Mouse (Mus musculus): ENCODE data around the gene Cd52. TPM values are rescaled to one million over a fixed set of nuclear protein-coding genes. Genes with fewer than 3 reads are reported as not detected.
A peak's percentile ranks its signal among the peaks of the same experiment; 100 is the strongest.

Gene Cd52
- total and polyA plus RNA-seq, 2 experiments from 2014 or later = 9.3 TPM; not detected in 1

GRCm38 (mm10) chr4:134090521-134091224 lies 4.2 kb downstream of the Cd52 start:
- Histone ChIP-seq H3K36me3 (replicated peaks; ENCODE audit: control insufficient read depth, insufficient read depth, low read length) (no peaks in the 10 kb centered on the region), H3K4me1 (ENCODE audit: control insufficient read depth, insufficient read depth) (no peaks in the 10 kb centered on the region), H3K4me2 (ENCODE audit: low read depth, low read length) (no peak overlapping the region), H3K9ac (replicated peaks; ENCODE audit: low read depth, low read length) (no peak overlapping the region), H3K4me3 (ENCODE audit: low read depth, low read length) (no peak overlapping the region), H3K27me3 (ENCODE audit: control insufficient read depth, insufficient read depth, low read length) (no peaks in the 10 kb centered on the region), H3K27ac (ENCODE audit: low read depth) (no peak overlapping the region), H3K9me3 (replicated peaks; ENCODE audit: control insufficient read depth, low read length) (no peaks in the 10 kb centered on the region)
- 55% methylated on average over 16 of the region's 16 CpGs for whole genome bisulfite sequencing
- DNase-seq (ENCODE audit: low spot score) (no peak), ATAC-seq (ENCODE audit: insufficient read depth, low read depth) (no peak)
- TF ChIP-seq EP300 (IDR thresholded peaks at IDR 0.05; ENCODE audit: low read depth) = no peak
- no peak for TF ChIP-seq CTCF (IDR thresholded peaks at IDR 0.05; ENCODE audit: low read depth)

DNA sequence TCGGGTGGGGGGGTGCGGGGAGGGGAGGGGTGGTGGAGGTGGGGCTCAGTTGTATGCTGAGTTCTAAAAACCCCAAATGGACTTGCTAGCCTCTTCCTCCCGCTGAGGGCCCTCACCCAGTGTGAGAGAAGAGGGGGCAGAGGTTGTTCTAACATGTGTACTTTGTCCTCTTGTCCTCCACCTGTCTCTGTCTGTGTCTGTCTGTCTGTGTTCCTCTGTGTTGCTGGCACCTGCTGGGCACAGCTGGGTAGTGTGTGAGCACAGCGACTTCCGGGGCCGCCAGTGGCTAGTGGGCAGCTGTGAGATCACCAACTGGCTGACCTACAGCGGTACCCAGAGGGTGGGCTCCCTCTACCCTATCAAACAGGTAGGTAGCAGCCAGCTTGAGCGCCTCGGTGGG lies 5.9 kb downstream of the Cd52 start:
- no peak overlapping the region for H3K27ac ChIP-seq (ENCODE audit: low read depth)

GRCm38 (mm10) chr4:134087412-134087811 lies 7.5 kb downstream of the Cd52 start:
- 29% methylated on average over 7 of the region's 7 CpGs for WGBS
- Histone ChIP-seq H3K4me2 (ENCODE audit: low read depth, low read length) (no peak overlapping the region), H3K9ac (replicated peaks; ENCODE audit: low read depth, low read length) (no peak overlapping the region), H3K4me3 (ENCODE audit: low read depth, low read length) (no peak overlapping the region), H3K27me3 (ENCODE audit: control insufficient read depth, insufficient read depth, low read length) (peaks cover 7% of the 10 kb centered on the region), H3K36me3 (replicated peaks; ENCODE audit: control insufficient read depth, insufficient read depth, low read length) (no peaks in the 10 kb centered on the region), H3K27ac (ENCODE audit: low read depth) (no peak overlapping the region), H3K4me1 (ENCODE audit: control insufficient read depth, insufficient read depth) (no peaks in the 10 kb centered on the region), H3K9me3 (replicated peaks; ENCODE audit: control insufficient read depth, low read length) (no peaks in the 10 kb centered on the region)
- peak; percentile 76 for ATAC-seq (ENCODE audit: insufficient read depth, low read depth)
- DNase-seq (ENCODE audit: low spot score) = peak; percentile 68
- TF ChIP-seq CTCF (IDR thresholded peaks at IDR 0.05; ENCODE audit: low read depth) (peak; percentile 82), EP300 (IDR thresholded peaks at IDR 0.05; ENCODE audit: low read depth) (no peak)

More for the DNA sequence above, 5.9 kb downstream of the Cd52 start:
- Histone ChIP-seq H3K4me3 (ENCODE audit: low read depth, low read length) (no peak overlapping the region), H3K36me3 (replicated peaks; ENCODE audit: control insufficient read depth, insufficient read depth, low read length) (no peaks in the 10 kb centered on the region), H3K4me1 (ENCODE audit: control insufficient read depth, insufficient read depth) (no peaks in the 10 kb centered on the region), H3K9ac (replicated peaks; ENCODE audit: low read depth, low read length) (no peak overlapping the region), H3K27me3 (ENCODE audit: control insufficient read depth, insufficient read depth, low read length) (no peaks in the 10 kb centered on the region), H3K4me2 (ENCODE audit: low read depth, low read length) (no peak overlapping the region), H3K9me3 (replicated peaks; ENCODE audit: control insufficient read depth, low read length) (no peaks in the 10 kb centered on the region)
- DNase-seq (ENCODE audit: low spot score) (no peak), ATAC-seq (ENCODE audit: insufficient read depth, low read depth) (no peak)
- TF ChIP-seq CTCF (IDR thresholded peaks at IDR 0.05; ENCODE audit: low read depth) = no peak
- WGBS = 81% methylated on average over 9 of the region's 9 CpGs

DNA sequence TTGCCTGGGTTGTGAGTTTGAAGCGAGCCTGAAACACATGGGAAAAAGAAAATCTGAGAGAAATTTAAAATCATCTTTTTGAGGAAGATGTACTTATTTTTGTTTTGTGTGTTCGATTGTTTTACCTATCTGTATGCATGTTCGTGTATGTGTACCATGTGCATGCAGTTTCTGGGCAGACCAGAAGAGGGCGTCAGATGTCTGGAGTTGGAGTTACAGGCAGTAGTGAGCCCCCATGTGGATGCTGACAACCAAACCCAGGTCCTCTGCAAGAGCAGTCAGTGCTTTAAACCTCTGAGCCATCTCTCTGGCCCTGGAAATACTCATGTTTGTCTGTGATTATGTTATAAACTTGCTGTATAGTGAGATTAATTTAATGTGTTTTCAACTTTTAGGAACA lies 9.9 kb downstream of the Cd52 start:
- H3K27ac ChIP-seq (ENCODE audit: low read depth) = no peak overlapping the region
- TF ChIP-seq CTCF (IDR thresholded peaks at IDR 0.05; ENCODE audit: low read depth) = no peak
- no peak for TF ChIP-seq EP300 (IDR thresholded peaks at IDR 0.05; ENCODE audit: low read depth)
- no peak overlapping the region for H3K9ac ChIP-seq (replicated peaks; ENCODE audit: low read depth, low read length)
- no peak overlapping the region for H3K4me2 ChIP-seq (ENCODE audit: low read depth, low read length)
- H3K36me3 ChIP-seq (replicated peaks; ENCODE audit: control insufficient read depth, insufficient read depth, low read length) = no peaks in the 10 kb centered on the region
- H3K4me3 ChIP-seq (ENCODE audit: low read depth, low read length) = no peak overlapping the region
- no peaks in the 10 kb centered on the region for H3K9me3 ChIP-seq (replicated peaks; ENCODE audit: control insufficient read depth, low read length)
- ATAC-seq (ENCODE audit: insufficient read depth, low read depth) (no peak), DNase-seq (ENCODE audit: low spot score) (no peak)
- WGBS = 86% methylated on average over 4 of the region's 4 CpGs
- peaks cover 30% of the 10 kb centered on the region for H3K27me3 ChIP-seq (ENCODE audit: control insufficient read depth, insufficient read depth, low read length)
- peaks cover 6% of the 10 kb centered on the region; the same call in 1 of the 2 replicates for H3K4me1 ChIP-seq (ENCODE audit: control insufficient read depth, insufficient read depth)

GRCm38 (mm10) chr4:134082460-134082859 lies 12.4 kb downstream of the Cd52 start:
- Histone ChIP-seq H3K27me3 (ENCODE audit: control insufficient read depth, insufficient read depth, low read length) (peaks cover 30% of the 10 kb centered on the region), H3K27ac (ENCODE audit: low read depth) (no peak overlapping the region), H3K9ac (replicated peaks; ENCODE audit: low read depth, low read length) (no peak overlapping the region), H3K4me1 (ENCODE audit: control insufficient read depth, insufficient read depth) (peaks cover 6% of the 10 kb centered on the region; the same call in 1 of the 2 replicates), H3K4me2 (ENCODE audit: low read depth, low read length) (peak overlapping the region; percentile 63), H3K9me3 (replicated peaks; ENCODE audit: control insufficient read depth, low read length) (no peaks in the 10 kb centered on the region), H3K36me3 (replicated peaks; ENCODE audit: control insufficient read depth, insufficient read depth, low read length) (no peaks in the 10 kb centered on the region), H3K4me3 (ENCODE audit: low read depth, low read length) (no peak overlapping the region)
- no peak for TF ChIP-seq CTCF (IDR thresholded peaks at IDR 0.05; ENCODE audit: low read depth)
- no peak for TF ChIP-seq EP300 (IDR thresholded peaks at IDR 0.05; ENCODE audit: low read depth)
- no peak for DNase-seq (ENCODE audit: low spot score)
- WGBS = 18% methylated on average over 7 of the region's 7 CpGs
- no peak for ATAC-seq (ENCODE audit: insufficient read depth, low read depth)
